Mouse (Mus musculus) c-Kit-positive CD71-positive TER-119-positive erythroid progenitor cells, embryonic 14.5 days (primary cell): ENCODE data around the gene Scrn3.

Experiments
- DNase-seq: peaks from one replicate; pipeline ENCODE4 v3.0.0-alpha.2; 2013; ENCODE audit warnings: low spot score

Gene Scrn3

GRCm38 (mm10) chr2:73385641-73386355, 73.4 kb downstream of the Scrn3 start:
- DNase-seq: peak; percentile 49

GRCm38 (mm10) chr2:73386356-73387046, 74.1 kb downstream of the Scrn3 start, which contains the start of gene Gpr155:
Gene Gpr155 (minus strand): TSS chr2:73386572.
- DNase-seq: peak; percentile 99
